Comparison of ENCODE assay signal across 17 mouse cellular contexts in genomic region chr16:7158856-7159826, GRCm38 (mm10).
DNase-seq lines count a peak whose midpoint lies in the region; ATAC-seq and TF ChIP-seq lines count a peak whose summit lies in the region.
"Had no signal": no experiment of that assay in that cellular context is flagged by ENCODE, and none has a peak within 500 bp of the region (broad histone marks: within the 10 kb centered on the region; RNA-seq: fewer than 3 reads in every experiment).

No protein-coding gene starts in this region.

- TF ChIP-seq POLR2A in brain, embryonic 14.5 days (IDR thresholded peaks at IDR 0.05; ENCODE audit: borderline replicate concordance, extremely low read depth, insufficient read depth, insufficient read length, poor library complexity, severe bottlenecking), result no peak

- no peaks in the 10 kb centered on the region for H3K36me3 ChIP-seq in hindbrain, embryonic 11.5 days (ENCODE audit: control insufficient read depth, insufficient read depth, low read length)
- no peaks in the 10 kb centered on the region for H3K36me3 ChIP-seq in hindbrain, postnatal 0 days (ENCODE audit: insufficient read depth, low read length)
- no peaks in the 10 kb centered on the region for H3K36me3 ChIP-seq in forebrain, postnatal 0 days (ENCODE audit: insufficient read depth)
- no peaks in the 10 kb centered on the region for H3K36me3 ChIP-seq in midbrain, embryonic 16.5 days (ENCODE audit: control insufficient read depth, insufficient read depth, low read length)
- H3K36me3 ChIP-seq: embryonic facial prominence, embryonic 13.5 days; heart, embryonic 12.5 days; limb, embryonic 12.5 days; liver, embryonic 12.5 days had no signal

- H3K9me3 ChIP-seq in hindbrain, embryonic 11.5 days (ENCODE audit: control insufficient read depth, low read length), result no peaks in the 10 kb centered on the region
- H3K9me3 ChIP-seq in hindbrain, postnatal 0 days (ENCODE audit: low read length), result no peaks in the 10 kb centered on the region
- no peaks in the 10 kb centered on the region for H3K9me3 ChIP-seq in forebrain, postnatal 0 days (ENCODE audit: low read length)
- no peaks in the 10 kb centered on the region for H3K9me3 ChIP-seq in midbrain, embryonic 16.5 days (replicated peaks; ENCODE audit: control insufficient read depth, low read length, poor library complexity, severe bottlenecking)
- H3K9me3 ChIP-seq: embryonic facial prominence, embryonic 13.5 days; heart, embryonic 12.5 days; limb, embryonic 12.5 days; liver, embryonic 12.5 days had no signal

- 0 out of 2 replicates have a peak overlapping the region, but pooled peaks have one; percentile 13 for H3K27ac ChIP-seq in hindbrain, embryonic 11.5 days (ENCODE audit: low read depth, low read length)
- no peak overlapping the region for H3K27ac ChIP-seq in hindbrain, postnatal 0 days
- peak overlapping the region; percentile 51; the same call in 1 of the 2 replicates for H3K27ac ChIP-seq in forebrain, postnatal 0 days (ENCODE audit: low read depth, low read length)
- peak overlapping the region; percentile 66 for H3K27ac ChIP-seq in midbrain, embryonic 16.5 days (ENCODE audit: low read length)
- H3K27ac ChIP-seq: embryonic facial prominence, embryonic 13.5 days; limb, embryonic 12.5 days; liver, embryonic 12.5 days had no signal

- H3K9ac ChIP-seq in hindbrain, embryonic 11.5 days (ENCODE audit: low read depth, low read length), result no peak overlapping the region
- no peak overlapping the region for H3K9ac ChIP-seq in hindbrain, postnatal 0 days (replicated peaks; ENCODE audit: low read length)
- no peak overlapping the region for H3K9ac ChIP-seq in forebrain, postnatal 0 days
- H3K9ac ChIP-seq in midbrain, embryonic 16.5 days (ENCODE audit: low read depth, low read length), result no peak overlapping the region
- H3K9ac ChIP-seq: embryonic facial prominence, embryonic 13.5 days; heart, embryonic 12.5 days; limb, embryonic 12.5 days; liver, embryonic 12.5 days had no signal

- ATAC-seq in hindbrain, embryonic 11.5 days (ENCODE audit: low FRiP score), result no peak
- ATAC-seq in hindbrain, postnatal 0 days, result no peak
- ATAC-seq in forebrain, postnatal 0 days, result peak; percentile 78; the same call in 1 of the 2 replicates
- peak; percentile 34; the same call in 1 of the 2 replicates for ATAC-seq in midbrain, embryonic 16.5 days
- ATAC-seq: liver, embryonic 12.5 days had no signal

- no peak for DNase-seq in hindbrain, embryonic 11.5 days (ENCODE audit: low spot score)
- no peak for DNase-seq in hindbrain, postnatal 0 days (ENCODE audit: low spot score)
- DNase-seq in brain, embryonic 14.5 days (ENCODE audit: low read depth), result peak; percentile 72
- DNase-seq in forebrain, postnatal 0 days, result no peak
- DNase-seq in kidney, postnatal 10 days, result no peak
- DNase-seq in urinary bladder, postnatal 25 days (ENCODE audit: low spot score), result no peak
- DNase-seq in right cerebral cortex, adult 2 months (ENCODE audit: low spot score in 2 of 2), result no peak
- DNase-seq: cerebellum, postnatal 10 days; kidney, adult 9 months; kidney, postnatal 36 days; lung, adult 2 months; lung, postnatal 4 days had no signal

- H3K27me3 ChIP-seq in hindbrain, embryonic 11.5 days (ENCODE audit: control insufficient read depth, insufficient read depth, low read length), result no peaks in the 10 kb centered on the region
- no peaks in the 10 kb centered on the region for H3K27me3 ChIP-seq in hindbrain, postnatal 0 days (ENCODE audit: insufficient read depth, low read length)
- no peaks in the 10 kb centered on the region for H3K27me3 ChIP-seq in forebrain, postnatal 0 days (ENCODE audit: insufficient read depth, low read length)
- no peaks in the 10 kb centered on the region for H3K27me3 ChIP-seq in midbrain, embryonic 16.5 days (ENCODE audit: control insufficient read depth, insufficient read depth, low read depth, low read length)
- H3K27me3 ChIP-seq: embryonic facial prominence, embryonic 13.5 days; limb, embryonic 12.5 days; liver, embryonic 12.5 days had no signal

- H3K4me3 ChIP-seq in hindbrain, embryonic 11.5 days (ENCODE audit: low read depth, low read length), result no peak overlapping the region
- H3K4me3 ChIP-seq in hindbrain, postnatal 0 days (ENCODE audit: low read length), result no peak overlapping the region
- no peak overlapping the region for H3K4me3 ChIP-seq in forebrain, postnatal 0 days (ENCODE audit: low read depth, low read length)
- no peak overlapping the region for H3K4me3 ChIP-seq in midbrain, embryonic 16.5 days (ENCODE audit: low read depth, low read length)
- H3K4me3 ChIP-seq: embryonic facial prominence, embryonic 13.5 days; heart, embryonic 12.5 days; limb, embryonic 12.5 days; liver, embryonic 12.5 days had no signal

- TF ChIP-seq CTCF in hindbrain, postnatal 0 days (IDR thresholded peaks at IDR 0.05; ENCODE audit: low read depth), result no peak
- no peak for TF ChIP-seq CTCF in brain, embryonic 14.5 days (IDR thresholded peaks at IDR 0.05; ENCODE audit: borderline replicate concordance, extremely low read depth, insufficient read depth, insufficient read length)
- TF ChIP-seq CTCF in forebrain, postnatal 0 days (IDR thresholded peaks at IDR 0.05; ENCODE audit: low read depth), result no peak

- no peaks in the 10 kb centered on the region for H3K4me1 ChIP-seq in hindbrain, embryonic 11.5 days (replicated peaks; ENCODE audit: control insufficient read depth, insufficient read depth, low read length)
- no peaks in the 10 kb centered on the region for H3K4me1 ChIP-seq in hindbrain, postnatal 0 days (ENCODE audit: insufficient read depth, low read length)
- peaks cover 7% of the 10 kb centered on the region; the same call in 1 of the 2 replicates for H3K4me1 ChIP-seq in forebrain, postnatal 0 days (ENCODE audit: insufficient read depth)
- peaks cover 37% of the 10 kb centered on the region for H3K4me1 ChIP-seq in midbrain, embryonic 16.5 days (ENCODE audit: control insufficient read depth, insufficient read depth, low read length)
- H3K4me1 ChIP-seq: liver, embryonic 12.5 days had no signal

- H3K4me2 ChIP-seq in hindbrain, embryonic 11.5 days (replicated peaks; ENCODE audit: low read depth, low read length), result no peak overlapping the region
- H3K4me2 ChIP-seq in hindbrain, postnatal 0 days (ENCODE audit: low read depth, low read length), result no peak overlapping the region
- H3K4me2 ChIP-seq in forebrain, postnatal 0 days (ENCODE audit: low read depth), result no peak overlapping the region
- H3K4me2 ChIP-seq in midbrain, embryonic 16.5 days (ENCODE audit: low read length), result no peak overlapping the region
- H3K4me2 ChIP-seq: embryonic facial prominence, embryonic 13.5 days; heart, embryonic 12.5 days; limb, embryonic 12.5 days; liver, embryonic 12.5 days had no signal

- 79% methylated on average over 8 of the region's 8 CpGs for WGBS in hindbrain, embryonic 11.5 days
- 60% methylated on average over 8 of the region's 8 CpGs for WGBS in hindbrain, postnatal 0 days
- WGBS in forebrain, postnatal 0 days, result 31% methylated on average over 8 of the region's 8 CpGs
- 41% methylated on average over 8 of the region's 8 CpGs for WGBS in midbrain, embryonic 16.5 days

Comparison
In these comparisons a context has a peak if more than half of its experiments do, and no peak if none do; other contexts are left out.
1. ATAC-seq: peak in forebrain, postnatal 0 days (single experiment) and midbrain, embryonic 16.5 days (single experiment); none in hindbrain, embryonic 11.5 days (single experiment) and hindbrain, postnatal 0 days (single experiment).